Comparison of ENCODE assay signal across 8 mouse cellular contexts in the genomic region with DNA sequence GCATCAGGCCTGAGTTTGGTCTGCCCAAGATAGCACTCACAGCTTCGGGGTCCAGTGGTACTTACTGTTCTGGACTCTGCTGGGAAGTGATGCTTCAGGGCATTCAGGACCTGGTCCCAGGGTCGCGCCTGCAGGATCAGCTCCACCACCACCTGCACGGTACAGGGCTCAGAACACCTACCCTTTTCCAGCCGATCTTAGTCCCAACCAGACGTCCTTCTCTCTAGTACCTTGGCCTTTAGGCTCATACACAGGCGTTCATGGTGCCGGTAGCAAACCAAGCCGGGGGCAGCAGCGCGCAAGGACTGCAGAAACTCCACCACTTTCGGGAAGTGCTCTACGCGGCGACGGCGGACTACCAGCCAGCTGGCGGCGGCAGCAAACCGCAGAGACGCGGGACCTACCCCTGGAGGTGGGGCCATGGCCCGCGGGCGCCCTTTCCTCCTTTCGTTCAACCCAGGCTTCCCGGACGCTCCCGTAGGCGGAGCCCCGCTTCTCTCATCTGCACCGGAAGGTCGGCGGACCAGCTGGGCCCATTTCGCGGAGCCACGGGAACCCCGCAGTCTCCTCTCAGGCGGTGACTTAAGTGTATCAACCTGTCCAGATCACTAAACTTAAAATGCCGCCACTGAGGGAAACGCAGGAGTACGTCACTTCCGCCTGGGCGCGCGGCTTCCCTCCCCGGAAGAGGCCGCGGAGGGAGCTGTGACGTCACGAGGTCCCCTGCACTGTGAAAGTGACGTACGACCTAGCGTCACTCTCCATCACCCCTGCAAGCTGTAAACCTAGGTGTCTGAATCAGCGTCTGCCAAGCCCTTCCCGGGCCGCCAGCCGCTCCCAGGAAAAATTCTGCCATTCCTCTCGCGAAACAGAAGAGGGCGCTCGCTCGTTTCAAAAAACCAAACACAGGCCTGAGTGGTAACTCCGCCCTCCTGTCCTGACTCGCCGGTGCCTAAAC. TPM values are rescaled to one million over a fixed set of nuclear protein-coding genes. Genes with fewer than 3 reads are reported as not detected.
DNase-seq lines count a peak whose midpoint lies in the region; ATAC-seq lines count a peak whose summit lies in the region.

A gene (minus strand): TSS at position 661 of the 958 bp plus-strand sequence.

- H3K4me1 ChIP-seq in heart, embryonic 10.5 days: peaks cover 9% of the 10 kb centered on the region
- H3K4me1 ChIP-seq in kidney, embryonic 15.5 days: peaks cover 14% of the 10 kb centered on the region

- WGBS in heart, embryonic 10.5 days: under 1% methylated on average over 66 of the region's 66 CpGs
- WGBS in kidney, embryonic 15.5 days: under 1% methylated on average over 66 of the region's 66 CpGs

- peak within 1 kb of the TSS; percentile 67 for H3K4me2 ChIP-seq in kidney, embryonic 15.5 days

- peak; percentile 94 for ATAC-seq in erythroblast, adult 5-6 weeks (replicated peaks; ENCODE audit: low FRiP score, poor library complexity, severe bottlenecking)
- ATAC-seq in kidney, embryonic 15.5 days (replicated peaks; ENCODE audit: low FRiP score): peak; percentile 96
- peak; percentile 90 for ATAC-seq in monocyte, adult 5-6 weeks (replicated peaks; ENCODE audit: insufficient number of reproducible peaks, low FRiP score, low TSS enrichment, poor library complexity, severe bottlenecking)

- peak within 1 kb of the TSS; percentile 92 for H3K4me3 ChIP-seq in heart, embryonic 10.5 days
- peak within 1 kb of the TSS; percentile 84 for H3K4me3 ChIP-seq in kidney, embryonic 15.5 days (replicated peaks)

- DNase-seq in B cell, adult 2 months: peak; percentile 96 to 97
- peak; percentile 100 for DNase-seq in brain, adult 2 months (ENCODE audit: low read depth, low spot score)
- peak; percentile 97 for DNase-seq in heart, embryonic 10.5 days (ENCODE audit: low spot score)
- peak; percentile 93 for DNase-seq in liver
- peak; percentile 90 to 95 for DNase-seq in spleen, postnatal 4 days (ENCODE audit: low spot score in 2 of 2)

- H3K9ac ChIP-seq in kidney, embryonic 15.5 days: peak within 1 kb of the TSS; percentile 83

- peaks cover 38% of the 10 kb centered on the region for H3K36me3 ChIP-seq in heart, embryonic 10.5 days
- peaks cover 37% of the 10 kb centered on the region for H3K36me3 ChIP-seq in kidney, embryonic 15.5 days

- H3K9me3 ChIP-seq in heart, embryonic 10.5 days: no peaks in the 10 kb centered on the region
- H3K9me3 ChIP-seq in kidney, embryonic 15.5 days (replicated peaks): no peaks in the 10 kb centered on the region

- peak within 1 kb of the TSS; percentile 93 for H3K27ac ChIP-seq in heart, embryonic 10.5 days
- peak within 1 kb of the TSS; percentile 94 for H3K27ac ChIP-seq in kidney, embryonic 15.5 days

- H3K27me3 ChIP-seq in heart, embryonic 10.5 days (ENCODE audit: insufficient read depth, poor library complexity, severe bottlenecking): no peaks in the 10 kb centered on the region
- no peaks in the 10 kb centered on the region for H3K27me3 ChIP-seq in kidney, embryonic 15.5 days

RNA-seq across cellular contexts. Expression of the gene that starts here (rescaled TPM):
- 7.7 and 10.2 TPM in 2 replicates for total RNA-seq in erythroblast, adult 5-6 weeks (2015; ENCODE audit: low replicate concordance)
- total RNA-seq in erythroblast, adult 5-6 weeks (2017; ENCODE audit: low replicate concordance): 12.9 and 13.1 TPM in 2 replicates
- polyA plus RNA-seq in heart, embryonic 10.5 days (2016; fragmentation: Nextera tagmentation; extraction: Ambion mirVana): 44.4 and 50.4 TPM in 2 replicates
- 43.6 and 46.9 TPM in 2 replicates for polyA plus RNA-seq in kidney, embryonic 15.5 days (2015; fragmentation: Nextera tagmentation; extraction: Ambion mirVana)
- 42.6 to 96.3 TPM (median 46.5 TPM) in 3 replicates for total RNA-seq in monocyte, adult 5-6 weeks (2017)

Comparison
In these comparisons a context has a peak if more than half of its experiments do, and no peak if none do; other contexts are left out.
1. Peak in every context shown above with its lines: DNase-seq, ATAC-seq, H3K4me3 ChIP-seq and H3K27ac ChIP-seq.